Mouse (Mus musculus) kidney, adult 2 months (tissue): ENCODE measurements around the gene Bach2.

Experiments used
- CTCF ChIP-seq: fragments of 200-500 bp; conservative IDR thresholded peaks from 2 replicates; pipeline ENCODE4 v1.5.1; 2011; ENCODE audit warnings: low read depth, mild to moderate bottlenecking, control low read depth, low read length, moderate library complexity, mixed read lengths; ENCODE audit not compliant: insufficient read depth, insufficient read length
- POLR2A ChIP-seq: fragments of 200-500 bp; IDR thresholded peaks from one replicate; pipeline ENCODE4 v1.6.1; 2011; ENCODE audit warnings: low read depth, low read length, control low read depth

- TF ChIP-seq CTCF, result no peak
- no peak for TF ChIP-seq POLR2A
Measured at GRCm38 (mm10) chr4:32393951-32394350, 155.3 kb downstream of the Bach2 start.
